Mouse (Mus musculus): Measurements from ENCODE around the gene Vps8. TPM values are rescaled to one million over a fixed set of nuclear protein-coding genes. Genes with fewer than 3 reads are reported as not detected.
A peak's percentile ranks its signal among the peaks of the same experiment; 100 is the strongest.

Gene Vps8
- polyA plus RNA-seq, 1 experiment from 2014 or later = 39.6 TPM

- Histone ChIP-seq H3K4me1 (replicated peaks; ENCODE audit: control insufficient read depth, insufficient read depth, low read length) (peaks cover 16% of the 10 kb centered on the region; the same call in 1 of the 2 replicates), H3K4me3 (replicated peaks; ENCODE audit: low read length) (no peak overlapping the region), H3K9ac (replicated peaks; ENCODE audit: low read depth, low read length) (no peak overlapping the region), H3K27ac (ENCODE audit: low read length) (no peak overlapping the region), H3K36me3 (ENCODE audit: control insufficient read depth, insufficient read depth) (no peaks in the 10 kb centered on the region), H3K4me2 (ENCODE audit: low read length) (no peak overlapping the region), H3K9me3 (ENCODE audit: control insufficient read depth, low read length) (no peaks in the 10 kb centered on the region), H3K27me3 (replicated peaks; ENCODE audit: control insufficient read depth, insufficient read depth, low read length) (no peaks in the 10 kb centered on the region)
- WGBS = 92% methylated on average over 4 of the region's 4 CpGs
- ATAC-seq = no peak
Observed at GRCm38 (mm10) chr16:21630614-21631013, 207.7 kb downstream of the Vps8 start.

GRCm38 (mm10) chr16:21631815-21632222 is 208.9 kb downstream of the Vps8 start:
- Histone ChIP-seq H3K27ac (ENCODE audit: low read length) (no peak overlapping the region), H3K9ac (replicated peaks; ENCODE audit: low read depth, low read length) (no peak overlapping the region), H3K4me3 (replicated peaks; ENCODE audit: low read length) (no peak overlapping the region), H3K4me2 (ENCODE audit: low read length) (no peak overlapping the region), H3K9me3 (ENCODE audit: control insufficient read depth, low read length) (no peaks in the 10 kb centered on the region), H3K27me3 (replicated peaks; ENCODE audit: control insufficient read depth, insufficient read depth, low read length) (no peaks in the 10 kb centered on the region), H3K4me1 (replicated peaks; ENCODE audit: control insufficient read depth, insufficient read depth, low read length) (peaks cover 12% of the 10 kb centered on the region; the same call in 1 of the 2 replicates), H3K36me3 (ENCODE audit: control insufficient read depth, insufficient read depth) (no peaks in the 10 kb centered on the region)
- ATAC-seq = no peak
- 81% methylated on average over 4 of the region's 4 CpGs for WGBS

GRCm38 (mm10) chr16:21634460-21634859 is 211.5 kb downstream of the Vps8 start:
- no peak for ATAC-seq
- H3K27ac ChIP-seq (ENCODE audit: low read length) = no peak overlapping the region
- H3K9ac ChIP-seq (replicated peaks; ENCODE audit: low read depth, low read length) = no peak overlapping the region
- no peaks in the 10 kb centered on the region for H3K36me3 ChIP-seq (ENCODE audit: control insufficient read depth, insufficient read depth)
- no peaks in the 10 kb centered on the region for H3K4me1 ChIP-seq (replicated peaks; ENCODE audit: control insufficient read depth, insufficient read depth, low read length)
- no peaks in the 10 kb centered on the region for H3K27me3 ChIP-seq (replicated peaks; ENCODE audit: control insufficient read depth, insufficient read depth, low read length)
- H3K4me3 ChIP-seq (replicated peaks; ENCODE audit: low read length) = no peak overlapping the region
- no peaks in the 10 kb centered on the region for H3K9me3 ChIP-seq (ENCODE audit: control insufficient read depth, low read length)
- no peak overlapping the region for H3K4me2 ChIP-seq (ENCODE audit: low read length)

GRCm38 (mm10) chr16:21636156-21636853 is 213.4 kb downstream of the Vps8 start:
- H3K4me2 ChIP-seq (ENCODE audit: low read length) = no peak overlapping the region
- 83% methylated on average over 5 of the region's 5 CpGs for WGBS
- ATAC-seq = no peak

GRCm38 (mm10) chr16:21637201-21637819 is 214.4 kb downstream of the Vps8 start:
- no peak overlapping the region for H3K4me3 ChIP-seq (replicated peaks; ENCODE audit: low read length)
- no peaks in the 10 kb centered on the region for H3K27me3 ChIP-seq (replicated peaks; ENCODE audit: control insufficient read depth, insufficient read depth, low read length)
- H3K27ac ChIP-seq (ENCODE audit: low read length) = no peak overlapping the region
- H3K9ac ChIP-seq (replicated peaks; ENCODE audit: low read depth, low read length) = no peak overlapping the region
- no peaks in the 10 kb centered on the region for H3K4me1 ChIP-seq (replicated peaks; ENCODE audit: control insufficient read depth, insufficient read depth, low read length)
- no peak for ATAC-seq
- no peak overlapping the region for H3K4me2 ChIP-seq (ENCODE audit: low read length)
- 87% methylated on average over 11 of the region's 11 CpGs for WGBS
- no peaks in the 10 kb centered on the region for H3K9me3 ChIP-seq (ENCODE audit: control insufficient read depth, low read length)
- no peaks in the 10 kb centered on the region for H3K36me3 ChIP-seq (ENCODE audit: control insufficient read depth, insufficient read depth)

More at GRCm38 (mm10) chr16:21636156-21636853, 213.4 kb downstream of the Vps8 start:
- Histone ChIP-seq H3K36me3 (ENCODE audit: control insufficient read depth, insufficient read depth) (no peaks in the 10 kb centered on the region), H3K27me3 (replicated peaks; ENCODE audit: control insufficient read depth, insufficient read depth, low read length) (no peaks in the 10 kb centered on the region), H3K9ac (replicated peaks; ENCODE audit: low read depth, low read length) (no peak overlapping the region), H3K27ac (ENCODE audit: low read length) (no peak overlapping the region), H3K4me3 (replicated peaks; ENCODE audit: low read length) (no peak overlapping the region), H3K4me1 (replicated peaks; ENCODE audit: control insufficient read depth, insufficient read depth, low read length) (no peaks in the 10 kb centered on the region), H3K9me3 (ENCODE audit: control insufficient read depth, low read length) (no peaks in the 10 kb centered on the region)

- no peaks in the 10 kb centered on the region; the same call in 1 of the 2 replicates for H3K4me1 ChIP-seq (replicated peaks; ENCODE audit: control insufficient read depth, insufficient read depth, low read length)
- ATAC-seq = no peak
- H3K27me3 ChIP-seq (replicated peaks; ENCODE audit: control insufficient read depth, insufficient read depth, low read length) = no peaks in the 10 kb centered on the region
- no peak overlapping the region for H3K4me3 ChIP-seq (replicated peaks; ENCODE audit: low read length)
- no peak overlapping the region for H3K4me2 ChIP-seq (ENCODE audit: low read length)
- WGBS = 84% methylated on average over 7 of the region's 7 CpGs
- no peaks in the 10 kb centered on the region for H3K9me3 ChIP-seq (ENCODE audit: control insufficient read depth, low read length)
- H3K36me3 ChIP-seq (ENCODE audit: control insufficient read depth, insufficient read depth) = no peaks in the 10 kb centered on the region
- no peak overlapping the region for H3K27ac ChIP-seq (ENCODE audit: low read length)
- H3K9ac ChIP-seq (replicated peaks; ENCODE audit: low read depth, low read length) = no peak overlapping the region
Observed at GRCm38 (mm10) chr16:21640766-21641499, 218.0 kb downstream of the Vps8 start.

GRCm38 (mm10) chr16:21641944-21642343 is 219.0 kb downstream of the Vps8 start:
- 92% methylated on average over 3 of the region's 3 CpGs for WGBS
- H3K27me3 ChIP-seq (replicated peaks; ENCODE audit: control insufficient read depth, insufficient read depth, low read length) = no peaks in the 10 kb centered on the region
- no peak for ATAC-seq

GRCm38 (mm10) chr16:21642906-21643305 is 220.0 kb downstream of the Vps8 start:
- no peaks in the 10 kb centered on the region for H3K9me3 ChIP-seq (ENCODE audit: control insufficient read depth, low read length)
- no peaks in the 10 kb centered on the region for H3K36me3 ChIP-seq (ENCODE audit: control insufficient read depth, insufficient read depth)
- no peak overlapping the region for H3K4me3 ChIP-seq (replicated peaks; ENCODE audit: low read length)
- no peak for ATAC-seq
- 92% methylated on average over 5 of the region's 5 CpGs for WGBS
- no peaks in the 10 kb centered on the region for H3K27me3 ChIP-seq (replicated peaks; ENCODE audit: control insufficient read depth, insufficient read depth, low read length)
- no peak overlapping the region for H3K4me2 ChIP-seq (ENCODE audit: low read length)
- H3K4me1 ChIP-seq (replicated peaks; ENCODE audit: control insufficient read depth, insufficient read depth, low read length) = no peaks in the 10 kb centered on the region; the same call in 1 of the 2 replicates
- H3K9ac ChIP-seq (replicated peaks; ENCODE audit: low read depth, low read length) = no peak overlapping the region
- no peak overlapping the region for H3K27ac ChIP-seq (ENCODE audit: low read length)

More at GRCm38 (mm10) chr16:21641944-21642343, 219.0 kb downstream of the Vps8 start:
- H3K4me1 ChIP-seq (replicated peaks; ENCODE audit: control insufficient read depth, insufficient read depth, low read length) = no peaks in the 10 kb centered on the region; the same call in 1 of the 2 replicates
- H3K4me3 ChIP-seq (replicated peaks; ENCODE audit: low read length) = no peak overlapping the region
- H3K27ac ChIP-seq (ENCODE audit: low read length) = no peak overlapping the region
- H3K9ac ChIP-seq (replicated peaks; ENCODE audit: low read depth, low read length) = no peak overlapping the region
- no peak overlapping the region for H3K4me2 ChIP-seq (ENCODE audit: low read length)
- H3K9me3 ChIP-seq (ENCODE audit: control insufficient read depth, low read length) = no peaks in the 10 kb centered on the region
- no peaks in the 10 kb centered on the region for H3K36me3 ChIP-seq (ENCODE audit: control insufficient read depth, insufficient read depth)

GRCm38 (mm10) chr16:21643621-21644041 is 220.7 kb downstream of the Vps8 start:
- peak; percentile 38 for ATAC-seq
- no peaks in the 10 kb centered on the region for H3K36me3 ChIP-seq (ENCODE audit: control insufficient read depth, insufficient read depth)
- H3K4me1 ChIP-seq (replicated peaks; ENCODE audit: control insufficient read depth, insufficient read depth, low read length) = no peaks in the 10 kb centered on the region; the same call in 1 of the 2 replicates
- H3K4me3 ChIP-seq (replicated peaks; ENCODE audit: low read length) = no peak overlapping the region
- no peaks in the 10 kb centered on the region for H3K27me3 ChIP-seq (replicated peaks; ENCODE audit: control insufficient read depth, insufficient read depth, low read length)
- no peak overlapping the region for H3K4me2 ChIP-seq (ENCODE audit: low read length)
- WGBS = 75% methylated on average over 2 of the region's 2 CpGs
- no peak overlapping the region for H3K9ac ChIP-seq (replicated peaks; ENCODE audit: low read depth, low read length)
- no peaks in the 10 kb centered on the region for H3K9me3 ChIP-seq (ENCODE audit: control insufficient read depth, low read length)
- peak overlapping the region; percentile 24 for H3K27ac ChIP-seq (ENCODE audit: low read length)
